22 mouse cellular contexts compared by ENCODE assay signal in genomic region chr4:53231867-53232266, GRCm38 (mm10).
A peak's percentile ranks its signal among the peaks of the same experiment; 100 is the strongest.
DNase-seq lines count a peak whose midpoint lies in the region; ATAC-seq lines count a peak whose summit lies in the region.
"Had no signal": no experiment of that assay in that cellular context is flagged by ENCODE, and none has a peak within 500 bp of the region (broad histone marks: within the 10 kb centered on the region; RNA-seq: fewer than 3 reads in every experiment).

No protein-coding gene starts in this region.

- DNase-seq in gastrocnemius, adult 18-20 months (ENCODE audit: low spot score) = peak; percentile 42
- DNase-seq in gastrocnemius, postnatal 4 days (ENCODE audit: low spot score in 2 of 2) = no peak
- no peak for DNase-seq in heart, adult 18-20 months
- DNase-seq in heart, postnatal 10 days = no peak
- peak; percentile 74 for DNase-seq in skeletal muscle tissue, adult 2 months (ENCODE audit: low read depth, low spot score)
- DNase-seq: adrenal gland, adult 8-10 months; adrenal gland, postnatal 36 days; B cell, adult 2 months; cerebellum, adult 11-12 months; cerebellum, adult 9-10 months; cerebellum, postnatal 25 days; gastrocnemius, postnatal 14 days; kidney, adult 11 months; kidney, adult 9 months had no signal

- 0 out of 2 replicates have a peak overlapping the region, but pooled peaks have one; percentile 4 for H3K27ac ChIP-seq in heart, embryonic 11.5 days (ENCODE audit: low read depth, low read length)
- 0 out of 2 replicates have a peak overlapping the region, but pooled peaks have one; percentile 39 for H3K27ac ChIP-seq in heart, embryonic 15.5 days
- H3K27ac ChIP-seq: embryonic facial prominence, embryonic 12.5 days; forebrain, embryonic 15.5 days; hindbrain, embryonic 13.5 days; hindbrain, postnatal 0 days had no signal

- H3K4me2 ChIP-seq in heart, embryonic 11.5 days = no peak overlapping the region
- H3K4me2 ChIP-seq in heart, embryonic 15.5 days = no peak overlapping the region
- H3K4me2 ChIP-seq: embryonic facial prominence, embryonic 12.5 days; forebrain, embryonic 15.5 days; hindbrain, embryonic 13.5 days had no signal

- no peaks in the 10 kb centered on the region for H3K9me3 ChIP-seq in heart, embryonic 11.5 days (replicated peaks; ENCODE audit: control insufficient read depth, low read length)
- no peaks in the 10 kb centered on the region for H3K9me3 ChIP-seq in heart, embryonic 15.5 days (replicated peaks)
- H3K9me3 ChIP-seq: embryonic facial prominence, embryonic 12.5 days; forebrain, embryonic 15.5 days; G1E; hindbrain, embryonic 13.5 days had no signal

- intact Hi-C loops in heart, postnatal 10 days (cut with DNase I) = no loop called here

- H3K36me3 ChIP-seq in heart, embryonic 11.5 days (ENCODE audit: control insufficient read depth, insufficient read depth, low read length) = no peaks in the 10 kb centered on the region
- H3K36me3 ChIP-seq in heart, embryonic 15.5 days = no peaks in the 10 kb centered on the region
- H3K36me3 ChIP-seq: embryonic facial prominence, embryonic 12.5 days; forebrain, embryonic 15.5 days; G1E; hindbrain, embryonic 13.5 days had no signal

- no peaks in the 10 kb centered on the region for H3K27me3 ChIP-seq in heart, embryonic 11.5 days (ENCODE audit: control insufficient read depth, insufficient read depth, low read length)
- no peaks in the 10 kb centered on the region for H3K27me3 ChIP-seq in heart, embryonic 15.5 days
- H3K27me3 ChIP-seq: embryonic facial prominence, embryonic 12.5 days; forebrain, embryonic 15.5 days; hindbrain, embryonic 13.5 days had no signal

- no peak overlapping the region for H3K4me3 ChIP-seq in heart, embryonic 11.5 days (ENCODE audit: low read depth, low read length)
- H3K4me3 ChIP-seq in heart, embryonic 15.5 days = no peak overlapping the region
- H3K4me3 ChIP-seq: embryonic facial prominence, embryonic 12.5 days; forebrain, embryonic 15.5 days; hindbrain, embryonic 13.5 days had no signal

- no peak; the same call in 1 of the 2 replicates for ATAC-seq in heart, embryonic 11.5 days (replicated peaks; ENCODE audit: insufficient number of reproducible peaks, low FRiP score, low TSS enrichment)
- no peak for ATAC-seq in heart, embryonic 15.5 days (replicated peaks; ENCODE audit: insufficient number of reproducible peaks, insufficient read depth, low FRiP score, low read depth)
- ATAC-seq: CD4-positive, CD25-positive, alpha-beta regulatory T cell, adult 4 months; forebrain, embryonic 15.5 days; hindbrain, postnatal 0 days had no signal

- WGBS in heart, embryonic 11.5 days (ENCODE audit: insufficient replicate concordance) = 29% methylated on average over 4 of the region's 4 CpGs
- 42% methylated on average over 4 of the region's 4 CpGs for WGBS in heart, embryonic 15.5 days

- no peak overlapping the region for H3K9ac ChIP-seq in heart, embryonic 11.5 days (ENCODE audit: low read depth, low read length)
- H3K9ac ChIP-seq in heart, embryonic 15.5 days = no peak overlapping the region
- H3K9ac ChIP-seq: embryonic facial prominence, embryonic 12.5 days; forebrain, embryonic 15.5 days; hindbrain, embryonic 13.5 days had no signal

- peaks cover 9% of the 10 kb centered on the region for H3K4me1 ChIP-seq in heart, embryonic 11.5 days (ENCODE audit: control insufficient read depth, insufficient read depth, low read length)
- H3K4me1 ChIP-seq in heart, embryonic 15.5 days (replicated peaks) = peaks cover 5% of the 10 kb centered on the region
- H3K4me1 ChIP-seq: embryonic facial prominence, embryonic 12.5 days; forebrain, embryonic 15.5 days; hindbrain, embryonic 13.5 days had no signal

Comparison
In these comparisons a context has a peak if more than half of its experiments do, and no peak if none do; other contexts are left out.
1. DNase-seq: peak in gastrocnemius, adult 18-20 months (single experiment) and skeletal muscle tissue, adult 2 months (single experiment); none in gastrocnemius, postnatal 4 days (0 of 2), heart, adult 18-20 months (0 of 2) and heart, postnatal 10 days (0 of 2).